Mouse (Mus musculus): ENCODE data around the gene Sh3gl2. TPM values are rescaled to one million over a fixed set of nuclear protein-coding genes. Genes with fewer than 3 reads are reported as not detected.

The Sh3gl2 gene
- polyA plus RNA-seq, 1 experiment from 2014 or later = 12.4 TPM

- Histone ChIP-seq H3K4me2 (replicated peaks) (no peak overlapping the region), H3K27ac (replicated peaks) (no peak overlapping the region), H3K36me3 (no peaks in the 10 kb centered on the region), H3K27me3 (no peaks in the 10 kb centered on the region), H3K9me3 (no peaks in the 10 kb centered on the region), H3K4me3 (no peak overlapping the region), H3K4me1 (no peaks in the 10 kb centered on the region), H3K9ac (replicated peaks) (no peak overlapping the region)
- 84% methylated on average over 3 of the region's 3 CpGs for WGBS
- no peak for ATAC-seq (ENCODE audit: low FRiP score, low read depth)
Measured at GRCm38 (mm10) chr4:85554696-85555095, 349.8 kb downstream of the Sh3gl2 start.

- H3K27me3 ChIP-seq = no peaks in the 10 kb centered on the region
- no peaks in the 10 kb centered on the region for H3K4me1 ChIP-seq
- H3K9me3 ChIP-seq = no peaks in the 10 kb centered on the region
- H3K27ac ChIP-seq (replicated peaks) = no peak overlapping the region
- H3K4me2 ChIP-seq (replicated peaks) = no peak overlapping the region
- no peak overlapping the region for H3K4me3 ChIP-seq
- H3K36me3 ChIP-seq = no peaks in the 10 kb centered on the region
- no peak overlapping the region for H3K9ac ChIP-seq (replicated peaks)
- no peak for ATAC-seq (ENCODE audit: low FRiP score, low read depth)
- WGBS = 91% methylated on average over 6 of the region's 6 CpGs
Measured at GRCm38 (mm10) chr4:85559753-85560152, 354.8 kb downstream of the Sh3gl2 start.

- Histone ChIP-seq H3K4me3 (no peak overlapping the region), H3K4me2 (replicated peaks) (no peak overlapping the region), H3K27ac (replicated peaks) (no peak overlapping the region), H3K36me3 (no peaks in the 10 kb centered on the region), H3K27me3 (no peaks in the 10 kb centered on the region), H3K4me1 (no peaks in the 10 kb centered on the region), H3K9ac (replicated peaks) (no peak overlapping the region), H3K9me3 (no peaks in the 10 kb centered on the region)
- ATAC-seq (ENCODE audit: low FRiP score, low read depth) = no peak
- WGBS = 91% methylated on average over 2 of the region's 2 CpGs
Measured at GRCm38 (mm10) chr4:85585426-85585825, 380.5 kb downstream of the Sh3gl2 start.

GRCm38 (mm10) chr4:85588928-85589327, 384.0 kb downstream of the Sh3gl2 start:
- Histone ChIP-seq H3K4me1 (no peaks in the 10 kb centered on the region), H3K4me2 (replicated peaks) (no peak overlapping the region), H3K9ac (replicated peaks) (no peak overlapping the region), H3K36me3 (no peaks in the 10 kb centered on the region), H3K4me3 (no peak overlapping the region), H3K9me3 (no peaks in the 10 kb centered on the region), H3K27me3 (no peaks in the 10 kb centered on the region), H3K27ac (replicated peaks) (no peak overlapping the region)
- WGBS = 82% methylated on average over 4 of the region's 4 CpGs
- no peak for ATAC-seq (ENCODE audit: low FRiP score, low read depth)

- WGBS = 82% methylated on average over 7 of the region's 7 CpGs
- no peak overlapping the region for H3K4me3 ChIP-seq
- H3K36me3 ChIP-seq = no peaks in the 10 kb centered on the region
- no peaks in the 10 kb centered on the region for H3K27me3 ChIP-seq
- no peak overlapping the region for H3K9ac ChIP-seq (replicated peaks)
- ATAC-seq (ENCODE audit: low FRiP score, low read depth) = no peak
- no peaks in the 10 kb centered on the region for H3K4me1 ChIP-seq
- no peak overlapping the region for H3K4me2 ChIP-seq (replicated peaks)
- no peaks in the 10 kb centered on the region for H3K9me3 ChIP-seq
- no peak overlapping the region for H3K27ac ChIP-seq (replicated peaks)
Measured at GRCm38 (mm10) chr4:85591037-85591436, 386.1 kb downstream of the Sh3gl2 start.

- no peak for ATAC-seq (ENCODE audit: low FRiP score, low read depth)
- no peaks in the 10 kb centered on the region for H3K27me3 ChIP-seq
- no peak overlapping the region for H3K4me3 ChIP-seq
- no peak overlapping the region for H3K4me2 ChIP-seq (replicated peaks)
- no peaks in the 10 kb centered on the region for H3K4me1 ChIP-seq
- no peaks in the 10 kb centered on the region for H3K9me3 ChIP-seq
- H3K27ac ChIP-seq (replicated peaks) = no peak overlapping the region
- no peaks in the 10 kb centered on the region for H3K36me3 ChIP-seq
- H3K9ac ChIP-seq (replicated peaks) = no peak overlapping the region
Measured at GRCm38 (mm10) chr4:85594159-85594558, 389.2 kb downstream of the Sh3gl2 start.

- Histone ChIP-seq H3K27ac (replicated peaks) (no peak overlapping the region), H3K4me3 (no peak overlapping the region), H3K9ac (replicated peaks) (no peak overlapping the region), H3K36me3 (no peaks in the 10 kb centered on the region), H3K4me1 (no peaks in the 10 kb centered on the region), H3K4me2 (replicated peaks) (no peak overlapping the region), H3K27me3 (no peaks in the 10 kb centered on the region), H3K9me3 (no peaks in the 10 kb centered on the region)
- ATAC-seq (ENCODE audit: low FRiP score, low read depth) = no peak
- WGBS = 77% methylated on average over 3 of the region's 3 CpGs
Measured at GRCm38 (mm10) chr4:85613331-85613730, 408.4 kb downstream of the Sh3gl2 start.

GRCm38 (mm10) chr4:85618746-85619145, 413.8 kb downstream of the Sh3gl2 start:
- no peak overlapping the region for H3K4me2 ChIP-seq (replicated peaks)
- no peak overlapping the region for H3K9ac ChIP-seq (replicated peaks)
- no peak overlapping the region for H3K27ac ChIP-seq (replicated peaks)
- H3K36me3 ChIP-seq = no peaks in the 10 kb centered on the region
- WGBS = 92% methylated on average over 5 of the region's 5 CpGs
- ATAC-seq (ENCODE audit: low FRiP score, low read depth) = no peak
- H3K4me3 ChIP-seq = no peak overlapping the region
- H3K9me3 ChIP-seq = 0 out of 2 replicates have a peak, but pooled peaks cover 3% of the 10 kb centered on the region
- no peaks in the 10 kb centered on the region for H3K27me3 ChIP-seq
- no peaks in the 10 kb centered on the region for H3K4me1 ChIP-seq

GRCm38 (mm10) chr4:85619261-85619660, 414.3 kb downstream of the Sh3gl2 start:
- Histone ChIP-seq H3K27me3 (no peaks in the 10 kb centered on the region), H3K9ac (replicated peaks) (no peak overlapping the region), H3K4me1 (no peaks in the 10 kb centered on the region), H3K36me3 (no peaks in the 10 kb centered on the region), H3K4me3 (no peak overlapping the region), H3K4me2 (replicated peaks) (no peak overlapping the region), H3K9me3 (0 out of 2 replicates have a peak, but pooled peaks cover 3% of the 10 kb centered on the region), H3K27ac (replicated peaks) (no peak overlapping the region)
- 89% methylated on average over 3 of the region's 3 CpGs for WGBS
- no peak for ATAC-seq (ENCODE audit: low FRiP score, low read depth)

- no peaks in the 10 kb centered on the region for H3K27me3 ChIP-seq
- H3K9me3 ChIP-seq = no peaks in the 10 kb centered on the region
- no peaks in the 10 kb centered on the region for H3K36me3 ChIP-seq
- no peak overlapping the region for H3K4me3 ChIP-seq
- H3K9ac ChIP-seq (replicated peaks) = no peak overlapping the region
- no peak overlapping the region for H3K4me2 ChIP-seq (replicated peaks)
- ATAC-seq (ENCODE audit: low FRiP score, low read depth) = no peak
- no peak overlapping the region for H3K27ac ChIP-seq (replicated peaks)
- 90% methylated on average over 7 of the region's 7 CpGs for WGBS
- H3K4me1 ChIP-seq = no peaks in the 10 kb centered on the region
Measured at GRCm38 (mm10) chr4:85629381-85629780, 424.5 kb downstream of the Sh3gl2 start.

- no peak for ATAC-seq (ENCODE audit: low FRiP score, low read depth)
Measured at GRCm38 (mm10) chr4:85669271-85669670, 464.3 kb downstream of the Sh3gl2 start.

GRCm38 (mm10) chr4:85669735-85670134, 464.8 kb downstream of the Sh3gl2 start:
- H3K4me1 ChIP-seq = no peaks in the 10 kb centered on the region
- H3K36me3 ChIP-seq = no peaks in the 10 kb centered on the region
- H3K27ac ChIP-seq (replicated peaks) = no peak overlapping the region
- no peak for ATAC-seq (ENCODE audit: low FRiP score, low read depth)
- no peak overlapping the region for H3K4me2 ChIP-seq (replicated peaks)
- no peak overlapping the region for H3K9ac ChIP-seq (replicated peaks)
- 85% methylated on average over 1 of the region's 1 CpGs for WGBS
- H3K27me3 ChIP-seq = no peaks in the 10 kb centered on the region
- H3K9me3 ChIP-seq = no peaks in the 10 kb centered on the region
- no peak overlapping the region for H3K4me3 ChIP-seq

More at GRCm38 (mm10) chr4:85669271-85669670, 464.3 kb downstream of the Sh3gl2 start:
- Histone ChIP-seq H3K9me3 (no peaks in the 10 kb centered on the region), H3K36me3 (no peaks in the 10 kb centered on the region), H3K4me1 (no peaks in the 10 kb centered on the region), H3K27me3 (no peaks in the 10 kb centered on the region), H3K4me2 (replicated peaks) (no peak overlapping the region), H3K9ac (replicated peaks) (no peak overlapping the region), H3K27ac (replicated peaks) (no peak overlapping the region), H3K4me3 (no peak overlapping the region)
- WGBS = 90% methylated on average over 5 of the region's 5 CpGs

- no peak overlapping the region for H3K9ac ChIP-seq (replicated peaks)
- no peak for ATAC-seq (ENCODE audit: low FRiP score, low read depth)
- no peaks in the 10 kb centered on the region for H3K9me3 ChIP-seq
- WGBS = 53% methylated on average over 4 of the region's 4 CpGs
- H3K36me3 ChIP-seq = no peaks in the 10 kb centered on the region
- no peaks in the 10 kb centered on the region for H3K4me1 ChIP-seq
- H3K4me2 ChIP-seq (replicated peaks) = no peak overlapping the region
- no peaks in the 10 kb centered on the region for H3K27me3 ChIP-seq
- no peak overlapping the region for H3K4me3 ChIP-seq
- H3K27ac ChIP-seq (replicated peaks) = no peak overlapping the region
Measured at GRCm38 (mm10) chr4:85672290-85672689, 467.4 kb downstream of the Sh3gl2 start.
